15 mouse cellular contexts compared by ENCODE assay signal in the genomic region with DNA sequence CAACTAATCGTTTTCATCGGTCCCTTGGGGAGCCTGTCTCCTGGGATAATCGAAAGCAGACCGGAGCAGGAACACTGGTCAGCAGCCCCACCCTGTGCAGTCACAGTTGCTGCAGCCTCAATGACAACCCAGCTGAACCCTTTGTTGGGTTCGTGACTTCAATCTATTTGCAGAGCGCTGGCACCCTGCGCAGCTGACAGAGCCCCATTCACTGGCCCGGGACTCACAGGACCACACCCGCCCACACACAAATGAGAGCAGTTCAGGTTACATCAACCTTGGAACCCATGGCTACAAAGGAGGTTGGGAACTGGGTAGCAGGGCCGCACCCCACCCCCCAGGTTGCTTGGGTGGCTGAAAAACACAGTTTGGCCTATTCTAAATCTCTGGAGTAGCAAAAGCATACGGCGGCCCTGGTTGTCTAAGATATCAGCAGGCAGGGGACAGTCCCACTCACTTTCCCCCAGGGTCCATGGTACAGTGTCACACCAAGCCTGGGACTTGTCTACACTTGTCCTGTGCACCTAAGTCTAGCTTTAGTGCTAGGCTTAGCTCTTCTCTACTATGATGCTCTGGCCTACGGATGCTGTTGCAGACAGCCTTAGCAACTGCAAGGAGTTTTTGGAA. TPM values are rescaled to one million over a fixed set of nuclear protein-coding genes. Genes with fewer than 3 reads are reported as not detected.
A peak's percentile ranks its signal among the peaks of the same experiment; 100 is the strongest.
DNase-seq lines count a peak whose midpoint lies in the region; ATAC-seq lines count a peak whose summit lies in the region.
"Had no signal": no experiment of that assay in that cellular context is flagged by ENCODE, and none has a peak within 500 bp of the region (broad histone marks: within the 10 kb centered on the region; RNA-seq: fewer than 3 reads in every experiment).

No protein-coding gene starts in this region.

- H3K4me1 ChIP-seq in hindbrain, embryonic 10.5 days (replicated peaks), result peaks cover 11% of the 10 kb centered on the region
- H3K4me1 ChIP-seq in hindbrain, embryonic 13.5 days (replicated peaks), result no peaks in the 10 kb centered on the region
- no peaks in the 10 kb centered on the region; the same call in 1 of the 2 replicates for H3K4me1 ChIP-seq in limb, embryonic 11.5 days (ENCODE audit: control insufficient read depth, insufficient read depth, low read length)
- no peaks in the 10 kb centered on the region for H3K4me1 ChIP-seq in forebrain, embryonic 13.5 days
- H3K4me1 ChIP-seq: forebrain, embryonic 15.5 days; limb, embryonic 15.5 days had no signal

- H3K4me2 ChIP-seq in hindbrain, embryonic 13.5 days, result no peak overlapping the region
- H3K4me2 ChIP-seq in limb, embryonic 11.5 days (ENCODE audit: low read depth, severe bottlenecking), result no peak overlapping the region
- no peak overlapping the region for H3K4me2 ChIP-seq in forebrain, embryonic 13.5 days
- H3K4me2 ChIP-seq: forebrain, embryonic 15.5 days; limb, embryonic 15.5 days had no signal

- 0 out of 2 replicates have a peak overlapping the region, but pooled peaks have one; percentile 36 for H3K27ac ChIP-seq in hindbrain, embryonic 10.5 days
- H3K27ac ChIP-seq in hindbrain, embryonic 13.5 days, result no peak overlapping the region
- 0 out of 2 replicates have a peak overlapping the region, but pooled peaks have one; percentile 36 for H3K27ac ChIP-seq in limb, embryonic 11.5 days (replicated peaks; ENCODE audit: low read depth, low read length)
- H3K27ac ChIP-seq in forebrain, embryonic 13.5 days, result no peak overlapping the region
- H3K27ac ChIP-seq: forebrain, embryonic 15.5 days; limb, embryonic 15.5 days had no signal

- 41% methylated on average over 13 of the region's 13 CpGs for WGBS in hindbrain, embryonic 10.5 days
- 44% methylated on average over 13 of the region's 13 CpGs for WGBS in hindbrain, embryonic 13.5 days
- WGBS in limb, embryonic 11.5 days, result 55% methylated on average over 13 of the region's 13 CpGs
- 45% methylated on average over 13 of the region's 13 CpGs for WGBS in forebrain, embryonic 13.5 days

- H3K36me3 ChIP-seq in hindbrain, embryonic 10.5 days, result no peaks in the 10 kb centered on the region
- H3K36me3 ChIP-seq in hindbrain, embryonic 13.5 days, result no peaks in the 10 kb centered on the region
- no peaks in the 10 kb centered on the region for H3K36me3 ChIP-seq in limb, embryonic 11.5 days (ENCODE audit: control insufficient read depth, insufficient read depth, low read length)
- H3K36me3 ChIP-seq in forebrain, embryonic 13.5 days (ENCODE audit: poor library complexity, severe bottlenecking), result no peaks in the 10 kb centered on the region
- H3K36me3 ChIP-seq: forebrain, embryonic 15.5 days; limb, embryonic 15.5 days had no signal

- no peaks in the 10 kb centered on the region for H3K27me3 ChIP-seq in hindbrain, embryonic 10.5 days (ENCODE audit: insufficient read depth, poor library complexity, severe bottlenecking)
- no peaks in the 10 kb centered on the region for H3K27me3 ChIP-seq in hindbrain, embryonic 13.5 days
- no peaks in the 10 kb centered on the region for H3K27me3 ChIP-seq in limb, embryonic 11.5 days (ENCODE audit: control insufficient read depth, insufficient read depth, low read length)
- H3K27me3 ChIP-seq in forebrain, embryonic 13.5 days, result no peaks in the 10 kb centered on the region
- H3K27me3 ChIP-seq: forebrain, embryonic 15.5 days; limb, embryonic 15.5 days had no signal

- no peak overlapping the region for H3K4me3 ChIP-seq in hindbrain, embryonic 10.5 days
- no peak overlapping the region for H3K4me3 ChIP-seq in hindbrain, embryonic 13.5 days
- H3K4me3 ChIP-seq in limb, embryonic 11.5 days (ENCODE audit: low read depth, low read length), result no peak overlapping the region
- no peak overlapping the region for H3K4me3 ChIP-seq in forebrain, embryonic 13.5 days
- H3K4me3 ChIP-seq: forebrain, embryonic 15.5 days; limb, embryonic 15.5 days had no signal

- no peak for ATAC-seq in hindbrain, embryonic 13.5 days (ENCODE audit: low FRiP score)
- no peak for ATAC-seq in limb, embryonic 11.5 days (ENCODE audit: insufficient number of reproducible peaks, low FRiP score, low TSS enrichment, low read depth)
- ATAC-seq in forebrain, embryonic 13.5 days, result no peak
- ATAC-seq: forebrain, embryonic 15.5 days had no signal

- DNase-seq in hindbrain, embryonic 10.5 days (ENCODE audit: low spot score), result peak; percentile 8
- DNase-seq in lung, postnatal 25 days (ENCODE audit: low spot score), result peak; percentile 12
- DNase-seq in lung, postnatal 10 days, result no peak
- DNase-seq in limb, embryonic 11.5 days (ENCODE audit: low spot score), result no peak
- DNase-seq in spleen, postnatal 36 days (ENCODE audit: low spot score in 2 of 2), result no peak
- DNase-seq in urinary bladder, adult 2 months (ENCODE audit: low spot score), result no peak
- DNase-seq: cerebellum, adult 11-12 months; kidney, postnatal 4 days; layer of hippocampus, postnatal 36 days; right cerebral cortex, adult 18-20 months; thymus, postnatal 25 days had no signal

- H3K9ac ChIP-seq in hindbrain, embryonic 13.5 days, result no peak overlapping the region
- H3K9ac ChIP-seq in limb, embryonic 11.5 days (ENCODE audit: low read length), result no peak overlapping the region
- H3K9ac ChIP-seq in forebrain, embryonic 13.5 days, result no peak overlapping the region
- H3K9ac ChIP-seq: forebrain, embryonic 15.5 days; limb, embryonic 15.5 days had no signal

- H3K9me3 ChIP-seq in hindbrain, embryonic 10.5 days, result no peaks in the 10 kb centered on the region
- H3K9me3 ChIP-seq in hindbrain, embryonic 13.5 days, result no peaks in the 10 kb centered on the region
- no peaks in the 10 kb centered on the region for H3K9me3 ChIP-seq in limb, embryonic 11.5 days (ENCODE audit: control insufficient read depth, low read length)
- no peaks in the 10 kb centered on the region for H3K9me3 ChIP-seq in forebrain, embryonic 13.5 days (replicated peaks)
- H3K9me3 ChIP-seq: forebrain, embryonic 15.5 days; limb, embryonic 15.5 days had no signal

RNA-seq across cellular contexts. Expression of a gene that starts 40.6 kb away (rescaled TPM):
- polyA plus RNA-seq in hindbrain, embryonic 10.5 days (2016; fragmentation: Nextera tagmentation; extraction: Ambion mirVana), result 1.9 and 2.5 TPM in 2 replicates
- 0.19 TPM in 2 replicates for polyA plus RNA-seq in hindbrain, embryonic 13.5 days (2015; fragmentation: Nextera tagmentation; extraction: Ambion mirVana)
- polyA plus RNA-seq in limb, embryonic 11.5 days (2014; fragmentation: Nextera tagmentation; extraction: Ambion mirVana), result 7.4 and 7.9 TPM in 2 replicates
- polyA plus RNA-seq in forebrain, embryonic 13.5 days (2015; fragmentation: Nextera tagmentation; extraction: Ambion mirVana), result 0.22 and 0.34 TPM in 2 replicates
- polyA plus RNA-seq in urinary bladder, adult 2 months (2012; rRNA removed), result 46.7 and 50.1 TPM in 2 replicates

RNA-seq across cellular contexts. Expression of a gene that starts 50.2 kb away (rescaled TPM):
- polyA plus RNA-seq in hindbrain, embryonic 10.5 days (2016; fragmentation: Nextera tagmentation; extraction: Ambion mirVana), result not detected in 2 replicates
- polyA plus RNA-seq in hindbrain, embryonic 13.5 days (2015; fragmentation: Nextera tagmentation; extraction: Ambion mirVana), result 0.35 and 0.41 TPM in 2 replicates
- 0.12 TPM in 1 of 2 replicates, not detected in the other for polyA plus RNA-seq in limb, embryonic 11.5 days (2014; fragmentation: Nextera tagmentation; extraction: Ambion mirVana)
- polyA plus RNA-seq in forebrain, embryonic 13.5 days (2015; fragmentation: Nextera tagmentation; extraction: Ambion mirVana), result not detected in 2 replicates
- polyA plus RNA-seq in urinary bladder, adult 2 months (2012; rRNA removed), result 6.8 and 7.3 TPM in 2 replicates
- polyA plus RNA-seq: limb, embryonic 15.5 days had no signal

Comparison
In these comparisons a context has a peak if more than half of its experiments do, and no peak if none do; other contexts are left out.
1. DNase-seq: peak in hindbrain, embryonic 10.5 days (single experiment) and lung, postnatal 25 days (single experiment); none in lung, postnatal 10 days (single experiment), limb, embryonic 11.5 days (single experiment), spleen, postnatal 36 days (0 of 2) and urinary bladder, adult 2 months (single experiment).
2. H3K27ac ChIP-seq: peak in hindbrain, embryonic 10.5 days (single experiment) and limb, embryonic 11.5 days (single experiment); none in hindbrain, embryonic 13.5 days (single experiment) and forebrain, embryonic 13.5 days (single experiment).